ENCODE assay signal across 19 mouse cellular contexts in the genomic region with DNA sequence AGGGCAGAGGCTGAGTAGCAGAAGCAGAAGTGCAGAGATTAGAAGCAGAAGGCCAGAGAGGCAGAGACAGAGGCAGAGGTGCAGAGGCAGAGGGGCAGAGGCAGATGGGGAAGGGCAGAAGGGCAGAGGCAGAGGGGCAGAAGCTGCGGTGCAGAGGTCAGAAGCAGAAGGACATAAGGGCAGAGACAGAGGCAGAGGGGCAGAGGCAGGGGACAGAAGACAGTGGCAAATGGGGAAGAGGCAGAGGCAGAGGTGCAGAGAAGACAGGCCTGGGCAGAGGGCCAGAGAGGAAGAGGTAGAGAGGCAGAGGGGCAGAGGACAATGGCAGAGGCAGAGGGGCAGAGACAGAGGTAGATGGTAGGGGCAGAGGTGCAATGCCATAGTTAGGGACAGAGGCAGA.
A peak's percentile ranks its signal among the peaks of the same experiment; 100 is the strongest.
DNase-seq lines count a peak whose midpoint lies in the region; ATAC-seq and TF ChIP-seq lines count a peak whose summit lies in the region.
"Had no signal": no experiment of that assay in that cellular context is flagged by ENCODE, and none has a peak within 500 bp of the region (broad histone marks: within the 10 kb centered on the region; RNA-seq: fewer than 3 reads in every experiment).

No protein-coding gene starts in this region.

- peak; percentile 9 for DNase-seq in kidney, postnatal 14 days
- DNase-seq in kidney, adult 11 months, result no peak
- DNase-seq in A20 (ENCODE audit: low read depth, low spot score), result peak; percentile 15
- DNase-seq in heart, postnatal 25 days (ENCODE audit: low spot score), result no peak
- no peak for DNase-seq in neural tube, embryonic 10.5 days (ENCODE audit: extremely low spot score, low spot score)
- DNase-seq: adrenal gland, postnatal 10 days; cerebellum, adult 9-11 months; kidney, postnatal 10 days had no signal

- intact Hi-C loops in heart, postnatal 25 days (cut with DNase I), result no loop called here

- H3K4me1 ChIP-seq in bone marrow macrophage, adult 2 months (ENCODE audit: control insufficient read depth, insufficient read depth, low read length), result peaks cover 2% of the 10 kb centered on the region; the same call in 1 of the 2 replicates
- H3K4me1 ChIP-seq: forebrain, embryonic 12.5 days; midbrain, embryonic 12.5 days had no signal

- no peak overlapping the region for H3K4me3 ChIP-seq in bone marrow macrophage, adult 2 months (ENCODE audit: insufficient read depth, low read length)
- H3K4me3 ChIP-seq: forebrain, embryonic 12.5 days; heart, embryonic 10.5 days; layer of hippocampus, adult 2 months; midbrain, embryonic 12.5 days; neural tube, embryonic 12.5 days had no signal

- ATAC-seq in megakaryocyte, adult 5-6 weeks (ENCODE audit: poor library complexity, severe bottlenecking), result peak; percentile 83
- ATAC-seq: activated CD4-positive, CD25-positive, alpha-beta regulatory T cell, adult 4 months; intestine, postnatal 0 days; lung, postnatal 0 days had no signal

- peak overlapping the region; percentile 6; the same call in 1 of the 2 replicates for H3K27ac ChIP-seq in bone marrow macrophage, adult 2 months (ENCODE audit: insufficient read depth, low read depth, low read length)
- H3K27ac ChIP-seq: forebrain, embryonic 12.5 days; heart, embryonic 10.5 days; layer of hippocampus, adult 2 months; macrophage; midbrain, embryonic 12.5 days; neural tube, embryonic 12.5 days had no signal

- no peak for TF ChIP-seq POLR2A in bone marrow macrophage, adult 2 months (IDR thresholded peaks at IDR 0.05; ENCODE audit: borderline replicate concordance, low read depth, low read length)

- no peak for TF ChIP-seq CTCF in bone marrow macrophage, adult 2 months (IDR thresholded peaks at IDR 0.05; ENCODE audit: low read depth, low read length)

Comparison
In these comparisons a context has a peak if more than half of its experiments do, and no peak if none do; other contexts are left out.
1. DNase-seq: peak in kidney, postnatal 14 days (single experiment) and A20 (single experiment); none in kidney, adult 11 months (single experiment), heart, postnatal 25 days (single experiment) and neural tube, embryonic 10.5 days (single experiment).